Mouse (Mus musculus) ovary, postnatal 10 days (tissue): Measurements from ENCODE around the gene Mrps11.

Experiments used
- DNase-seq: peaks from one replicate; pipeline ENCODE4 v3.0.0; 2022; ENCODE audit warnings: low spot score

The Mrps11 gene

GRCm38 (mm10) chr7:78793895-78794570, 11.1 kb downstream of the Mrps11 start:
- DNase-seq = no peak

GRCm38 (mm10) chr7:78794571-78795092, 11.7 kb downstream of the Mrps11 start:
- DNase-seq = no peak

GRCm38 (mm10) chr7:78796624-78797023, 13.7 kb downstream of the Mrps11 start:
- no peak for DNase-seq

- DNase-seq = no peak
These were observed 15.0 kb downstream of the Mrps11 start for GRCm38 (mm10) chr7:78797843-78798455.

- DNase-seq = no peak
These were observed 17.0 kb downstream of the Mrps11 start for GRCm38 (mm10) chr7:78799730-78800496.

GRCm38 (mm10) chr7:78803841-78804240, 20.9 kb downstream of the Mrps11 start:
- DNase-seq = no peak

GRCm38 (mm10) chr7:78807192-78807591, 24.3 kb downstream of the Mrps11 start:
- no peak for DNase-seq

GRCm38 (mm10) chr7:78813791-78814190, 30.9 kb downstream of the Mrps11 start:
- no peak for DNase-seq

- DNase-seq = no peak
These were observed 31.8 kb downstream of the Mrps11 start for GRCm38 (mm10) chr7:78814766-78815165.

GRCm38 (mm10) chr7:78818336-78818735, 35.4 kb downstream of the Mrps11 start:
- no peak for DNase-seq

GRCm38 (mm10) chr7:78826682-78827385, 43.9 kb downstream of the Mrps11 start:
- no peak for DNase-seq

GRCm38 (mm10) chr7:78827749-78828362, 44.9 kb downstream of the Mrps11 start:
- no peak for DNase-seq

GRCm38 (mm10) chr7:78835656-78836055, 52.7 kb downstream of the Mrps11 start:
- DNase-seq = no peak

GRCm38 (mm10) chr7:78837250-78837649, 54.3 kb downstream of the Mrps11 start:
- no peak for DNase-seq

- DNase-seq = no peak
These were observed 58.7 kb downstream of the Mrps11 start for GRCm38 (mm10) chr7:78841601-78842000.
